Mouse (Mus musculus): ENCODE measurements around the gene Mcrip2. TPM values are rescaled to one million over a fixed set of nuclear protein-coding genes. Genes with fewer than 3 reads are reported as not detected.

The Mcrip2 gene
- 10.3 and 16.6 TPM in 2 replicates for polyA plus RNA-seq (2012; ENCODE audit: insufficient read depth, insufficient read length, missing spikeins)

DNA sequence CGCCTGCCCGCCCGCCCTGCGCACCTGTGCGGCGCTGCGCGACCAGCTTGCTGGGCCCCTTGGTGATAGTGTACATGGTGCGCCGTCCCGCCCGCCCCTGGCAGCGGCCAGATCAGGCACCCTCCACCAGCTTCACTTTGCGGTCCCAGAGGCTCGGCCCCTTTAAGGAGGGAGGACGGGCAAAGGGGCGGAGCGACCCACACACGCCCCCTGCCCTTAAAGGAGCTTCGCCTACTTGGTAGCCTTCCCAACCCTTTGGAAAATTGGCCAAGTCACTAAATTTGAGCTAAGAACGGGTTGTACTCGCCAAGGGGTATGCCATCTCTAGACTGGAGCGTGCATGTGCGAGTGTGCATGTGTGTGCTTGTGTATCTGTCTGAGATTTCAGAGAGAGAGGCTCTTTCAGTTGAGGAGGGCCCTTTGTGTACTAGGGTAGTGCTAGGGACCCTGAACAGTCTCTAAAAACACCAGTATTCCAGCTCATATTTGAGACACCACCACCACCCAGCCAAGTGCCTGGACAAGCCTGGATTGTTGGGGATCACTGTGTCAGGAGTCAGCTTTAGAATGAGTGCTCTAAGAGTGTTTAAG lies at the start of gene Mcrip2:
Gene Mcrip2, minus strand, starts transcription at position 164 of the 591 bp plus-strand sequence.
- TF ChIP-seq CTCF (IDR thresholded peaks at IDR 0.05; ENCODE audit: low read depth, low read length) (no peak), POLR2A (IDR thresholded peaks at IDR 0.05; ENCODE audit: borderline replicate concordance, low read depth, low read length) (no peak)
- Histone ChIP-seq H3K27ac (ENCODE audit: insufficient read depth, low read depth, low read length) (peak within 1 kb of the TSS; percentile 27), H3K4me3 (ENCODE audit: insufficient read depth, low read length) (peak within 1 kb of the TSS; percentile 81), H3K4me1 (ENCODE audit: control insufficient read depth, insufficient read depth, low read length) (peaks cover 13% of the 10 kb centered on the region)

DNA sequence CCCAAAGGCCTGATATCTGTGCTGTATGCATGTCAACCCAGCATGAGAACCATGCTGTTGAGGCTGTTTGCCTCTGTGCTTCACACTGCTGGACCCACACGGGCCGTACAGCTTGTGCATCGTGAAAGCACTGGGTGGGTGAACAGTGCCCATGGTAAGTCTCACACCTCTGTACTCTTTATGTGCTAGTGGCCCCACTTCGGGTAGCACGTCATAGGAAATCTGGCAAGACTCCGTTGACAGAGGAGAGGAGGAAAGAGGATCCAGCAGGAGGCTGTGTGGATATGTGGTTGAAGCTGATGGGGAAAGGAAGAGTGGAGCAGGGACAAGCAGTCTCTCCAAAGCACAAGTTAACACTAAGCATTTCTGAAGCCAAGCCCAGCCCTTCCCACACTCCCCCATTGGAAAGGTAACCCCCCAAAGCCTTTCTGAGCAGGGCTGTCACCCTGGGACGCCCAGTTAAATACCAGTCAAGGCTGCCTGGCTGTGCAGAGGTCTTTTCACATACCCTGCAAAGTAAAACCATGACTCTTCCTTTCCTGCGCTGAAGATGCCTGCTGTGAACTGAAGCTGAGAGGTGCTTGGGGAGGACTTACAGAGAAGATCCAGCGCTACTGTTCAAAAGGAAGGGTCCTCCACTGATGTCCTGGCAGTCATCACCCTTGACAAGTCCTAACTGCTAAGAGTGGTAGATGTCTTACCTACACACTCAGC lies 49.6 kb upstream of the Mcrip2 start:
- H3K4me1 ChIP-seq (ENCODE audit: control insufficient read depth, insufficient read depth, low read length): peaks cover 46% of the 10 kb centered on the region
- peak overlapping the region; percentile 98 for H3K4me3 ChIP-seq (ENCODE audit: insufficient read depth, low read length)
- TF ChIP-seq CTCF (IDR thresholded peaks at IDR 0.05; ENCODE audit: low read depth, low read length): no peak
- TF ChIP-seq POLR2A (IDR thresholded peaks at IDR 0.05; ENCODE audit: borderline replicate concordance, low read depth, low read length): no peak
- peak overlapping the region; percentile 69 for H3K27ac ChIP-seq (ENCODE audit: insufficient read depth, low read depth, low read length)

- peaks cover 49% of the 10 kb centered on the region for H3K4me1 ChIP-seq (ENCODE audit: control insufficient read depth, insufficient read depth, low read length)
- H3K27ac ChIP-seq (ENCODE audit: insufficient read depth, low read depth, low read length): no peak overlapping the region
- 0 out of 2 replicates have a peak overlapping the region, but pooled peaks have one; percentile 98 for H3K4me3 ChIP-seq (ENCODE audit: insufficient read depth, low read length)
- TF ChIP-seq POLR2A (IDR thresholded peaks at IDR 0.05; ENCODE audit: borderline replicate concordance, low read depth, low read length) (no peak), CTCF (IDR thresholded peaks at IDR 0.05; ENCODE audit: low read depth, low read length) (no peak)
These were observed 48.5 kb upstream of the Mcrip2 start for GRCm38 (mm10) chr17:25916931-25917647.

- Histone ChIP-seq H3K4me3 (ENCODE audit: insufficient read depth, low read length) (peak overlapping the region; percentile 38), H3K27ac (ENCODE audit: insufficient read depth, low read depth, low read length) (peak overlapping the region; percentile 98), H3K4me1 (ENCODE audit: control insufficient read depth, insufficient read depth, low read length) (peaks cover 58% of the 10 kb centered on the region)
These were observed 45.7 kb upstream of the Mcrip2 start for GRCm38 (mm10) chr17:25914295-25914694.

DNA sequence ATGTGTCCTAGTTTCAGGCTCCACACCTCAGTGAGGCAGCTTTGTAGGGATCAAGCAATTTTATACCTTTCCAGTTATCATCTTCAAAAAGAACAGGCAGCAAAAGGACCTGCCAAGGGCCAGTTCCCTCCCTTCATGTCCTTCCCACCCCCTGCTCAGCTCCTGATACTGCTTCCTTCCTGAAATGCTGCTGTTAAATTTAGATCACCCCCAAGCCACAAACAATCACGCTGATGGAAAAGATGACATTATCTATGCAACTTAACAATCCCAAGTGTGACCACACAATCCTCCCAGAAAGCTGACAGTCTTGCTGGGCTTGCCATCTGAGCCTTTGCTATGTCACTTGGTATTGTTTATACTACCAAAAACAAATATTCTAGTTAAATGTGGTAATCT lies 45.3 kb upstream of the Mcrip2 start:
- TF ChIP-seq POLR2A (IDR thresholded peaks at IDR 0.05; ENCODE audit: borderline replicate concordance, low read depth, low read length) (no peak), CTCF (IDR thresholded peaks at IDR 0.05; ENCODE audit: low read depth, low read length) (no peak)
- Histone ChIP-seq H3K4me1 (ENCODE audit: control insufficient read depth, insufficient read depth, low read length) (peaks cover 58% of the 10 kb centered on the region), H3K27ac (ENCODE audit: insufficient read depth, low read depth, low read length) (peak overlapping the region; percentile 98), H3K4me3 (ENCODE audit: insufficient read depth, low read length) (peak overlapping the region; percentile 69)

More at GRCm38 (mm10) chr17:25914295-25914694, 45.7 kb upstream of the Mcrip2 start:
- TF ChIP-seq CTCF (IDR thresholded peaks at IDR 0.05; ENCODE audit: low read depth, low read length) (no peak), POLR2A (IDR thresholded peaks at IDR 0.05; ENCODE audit: borderline replicate concordance, low read depth, low read length) (no peak)

DNA sequence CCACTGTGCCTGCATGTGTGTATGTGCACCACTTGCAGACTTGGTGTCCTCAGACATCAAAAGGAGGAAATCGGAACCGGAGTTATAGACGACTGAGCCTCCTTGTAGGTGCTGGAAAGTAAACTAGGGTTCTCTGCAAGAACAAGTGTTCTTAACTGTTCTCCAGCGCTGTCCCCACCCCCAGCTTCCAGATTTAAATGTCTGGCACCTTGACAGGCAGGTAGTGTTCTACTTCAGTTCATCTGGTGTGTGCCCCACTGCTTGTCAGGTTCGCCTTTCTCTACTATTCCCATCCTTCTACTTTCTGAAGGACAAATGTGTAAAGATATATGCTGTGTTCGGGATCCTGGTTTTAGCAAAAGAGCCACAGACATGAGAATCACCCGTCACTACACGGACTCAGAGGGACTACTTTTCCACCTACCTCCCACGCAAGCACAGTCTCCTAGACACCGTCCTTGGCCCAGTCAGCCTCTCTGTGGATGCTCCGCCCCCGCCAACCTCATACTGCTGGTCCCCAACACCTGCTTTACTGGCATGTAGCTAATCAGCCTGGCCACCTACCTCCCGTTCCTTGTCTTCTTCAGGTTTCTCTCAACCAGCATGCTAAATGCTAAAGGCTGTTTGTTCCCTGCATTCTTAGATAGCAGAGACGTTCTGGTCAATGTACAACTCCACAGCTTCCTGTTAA lies 44.8 kb upstream of the Mcrip2 start:
- Histone ChIP-seq H3K27ac (ENCODE audit: insufficient read depth, low read depth, low read length) (peak overlapping the region; percentile 96), H3K4me3 (ENCODE audit: insufficient read depth, low read length) (peak overlapping the region; percentile 69), H3K4me1 (ENCODE audit: control insufficient read depth, insufficient read depth, low read length) (peaks cover 57% of the 10 kb centered on the region)

DNA sequence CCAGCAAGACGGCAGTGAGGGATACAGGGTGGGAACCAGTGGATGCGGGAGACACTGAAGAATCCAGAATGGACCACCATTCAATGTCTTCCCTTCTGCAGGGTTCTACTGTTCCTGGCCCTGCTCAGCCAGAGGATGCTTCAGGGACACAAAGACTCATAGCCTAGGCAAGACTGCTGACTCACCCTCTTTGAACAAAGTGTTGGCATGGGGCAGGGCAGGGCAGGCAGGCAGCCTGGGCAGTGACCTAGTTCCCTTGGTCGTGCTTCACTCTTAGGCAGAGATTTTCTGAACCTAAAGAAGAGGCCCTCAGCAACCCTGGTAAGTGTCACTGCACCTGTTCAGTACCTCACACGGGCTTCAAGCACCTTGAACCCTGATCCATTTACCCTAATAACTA lies 43.3 kb upstream of the Mcrip2 start:
- H3K4me1 ChIP-seq (ENCODE audit: control insufficient read depth, insufficient read depth, low read length): peaks cover 45% of the 10 kb centered on the region

More for the DNA sequence above, 44.8 kb upstream of the Mcrip2 start:
- TF ChIP-seq POLR2A (IDR thresholded peaks at IDR 0.05; ENCODE audit: borderline replicate concordance, low read depth, low read length) (no peak), CTCF (IDR thresholded peaks at IDR 0.05; ENCODE audit: low read depth, low read length) (no peak)

DNA sequence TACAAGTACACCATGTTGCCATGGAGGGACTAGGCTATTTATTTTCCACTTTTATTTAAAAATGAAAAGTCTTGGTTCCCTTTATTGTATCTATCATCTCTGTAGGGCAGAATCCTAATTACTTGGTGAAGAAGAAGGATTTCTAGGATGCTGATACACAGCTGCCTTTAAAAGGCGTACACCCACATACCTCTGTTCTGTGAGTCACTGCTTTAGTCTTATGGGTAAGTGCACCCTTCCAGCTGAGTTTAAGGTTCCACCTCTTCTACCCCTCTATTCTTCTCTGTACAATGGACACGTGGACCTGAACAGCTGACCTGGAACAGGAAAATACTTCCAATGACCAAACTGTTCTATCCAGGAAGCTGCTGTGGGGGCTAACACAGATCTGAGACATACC lies 39.1 kb upstream of the Mcrip2 start:
- H3K4me3 ChIP-seq (ENCODE audit: insufficient read depth, low read length): no peak overlapping the region
- no peak overlapping the region for H3K27ac ChIP-seq (ENCODE audit: insufficient read depth, low read depth, low read length)
- peaks cover 31% of the 10 kb centered on the region for H3K4me1 ChIP-seq (ENCODE audit: control insufficient read depth, insufficient read depth, low read length)
- TF ChIP-seq POLR2A (IDR thresholded peaks at IDR 0.05; ENCODE audit: borderline replicate concordance, low read depth, low read length) (no peak), CTCF (IDR thresholded peaks at IDR 0.05; ENCODE audit: low read depth, low read length) (no peak)

More for the DNA sequence above, 43.3 kb upstream of the Mcrip2 start:
- TF ChIP-seq CTCF (IDR thresholded peaks at IDR 0.05; ENCODE audit: low read depth, low read length) (no peak), POLR2A (IDR thresholded peaks at IDR 0.05; ENCODE audit: borderline replicate concordance, low read depth, low read length) (no peak)
- peak overlapping the region; percentile 67 for H3K27ac ChIP-seq (ENCODE audit: insufficient read depth, low read depth, low read length)
- peak overlapping the region; percentile 19 for H3K4me3 ChIP-seq (ENCODE audit: insufficient read depth, low read length)

DNA sequence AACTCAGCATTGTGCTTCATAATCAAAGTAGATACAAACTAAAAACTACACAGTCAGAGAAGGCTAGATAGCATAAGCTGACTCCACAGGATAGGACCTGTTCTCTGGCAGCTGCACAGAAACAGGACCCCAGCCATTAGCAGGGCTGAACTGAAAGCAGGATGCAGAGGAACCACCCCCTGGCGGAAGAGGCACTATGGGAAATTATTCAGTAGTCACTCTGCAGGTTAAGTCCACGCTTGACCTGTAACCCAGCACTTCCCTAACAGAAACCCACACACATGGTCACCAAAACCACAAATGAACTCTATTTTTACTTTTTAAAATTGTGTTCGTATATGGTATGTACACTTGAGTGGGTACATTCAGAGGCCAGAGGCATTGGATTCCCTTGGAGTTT lies 34.5 kb upstream of the Mcrip2 start:
- TF ChIP-seq POLR2A (IDR thresholded peaks at IDR 0.05; ENCODE audit: borderline replicate concordance, low read depth, low read length) (no peak), CTCF (IDR thresholded peaks at IDR 0.05; ENCODE audit: low read depth, low read length) (no peak)
- Histone ChIP-seq H3K27ac (ENCODE audit: insufficient read depth, low read depth, low read length) (no peak overlapping the region), H3K4me1 (ENCODE audit: control insufficient read depth, insufficient read depth, low read length) (peaks cover 26% of the 10 kb centered on the region), H3K4me3 (ENCODE audit: insufficient read depth, low read length) (no peak overlapping the region)
